Mouse (Mus musculus): ENCODE measurements at regions not wholly inside any gene's neighbourhood (a gene's known extent, or its start where the extent isn't known, plus 50 kb on each side); places are given as distances from the start of the nearest gene placed in this dataset.

GRCm38 (mm10) chr6:143419872-143420271 lies 252.9 kb downstream of the Etnk1 start:
- Histone ChIP-seq H3K79me3 (ENCODE audit: low read depth) (no peaks in the 10 kb centered on the region), H3K36me3 (ENCODE audit: control insufficient read depth, insufficient read depth) (no peaks in the 10 kb centered on the region), H3K4me3 (ENCODE audit: insufficient read depth, poor library complexity, severe bottlenecking) (no peak overlapping the region), H3K79me2 (ENCODE audit: control insufficient read depth, insufficient read depth) (no peaks in the 10 kb centered on the region), H3ac (ENCODE audit: control insufficient read depth, insufficient read length, low read depth) (no peak overlapping the region), H3K27me3 (ENCODE audit: control insufficient read depth, insufficient read depth, insufficient read length) (no peaks in the 10 kb centered on the region)
- TF ChIP-seq FOSL1 (IDR thresholded peaks at IDR 0.05; ENCODE audit: insufficient read depth, low read length, poor library complexity, severe bottlenecking): no peak

- no peak overlapping the region for H3ac ChIP-seq (ENCODE audit: control insufficient read depth, insufficient read length, low read depth)
- TF ChIP-seq MYOD1 (IDR thresholded peaks at IDR 0.05; ENCODE audit: control insufficient read depth, insufficient read length, low read depth): no peak
- TF ChIP-seq MAX (IDR thresholded peaks at IDR 0.05): no peak
- no peak for TF ChIP-seq USF1 (IDR thresholded peaks at IDR 0.05; ENCODE audit: low read depth)
- TF ChIP-seq FOSL1 (IDR thresholded peaks at IDR 0.05; ENCODE audit: insufficient read depth, low read length, poor library complexity, severe bottlenecking): no peak
- no peak for TF ChIP-seq CEBPB (IDR thresholded peaks at IDR 0.05; ENCODE audit: low read depth)
- TF ChIP-seq CTCF (IDR thresholded peaks at IDR 0.05; ENCODE audit: control insufficient read depth, insufficient read depth, insufficient read length): no peak
Measured at GRCm38 (mm10) chr6:143423026-143423425, 256.0 kb downstream of the Etnk1 start.

GRCm38 (mm10) chr6:143425182-143425829 lies 258.3 kb downstream of the Etnk1 start:
- Histone ChIP-seq H3K79me3 (ENCODE audit: low read depth) (no peaks in the 10 kb centered on the region), H3K36me3 (ENCODE audit: control insufficient read depth, insufficient read depth) (no peaks in the 10 kb centered on the region), H3ac (ENCODE audit: control insufficient read depth, insufficient read length, low read depth) (no peak overlapping the region), H3K27me3 (ENCODE audit: control insufficient read depth, insufficient read depth, insufficient read length) (no peaks in the 10 kb centered on the region), H3K79me2 (ENCODE audit: control insufficient read depth, insufficient read depth) (no peaks in the 10 kb centered on the region), H3K4me3 (ENCODE audit: insufficient read depth, poor library complexity, severe bottlenecking) (no peak overlapping the region)
- no peak for TF ChIP-seq USF1 (IDR thresholded peaks at IDR 0.05; ENCODE audit: low read depth)
- no peak for TF ChIP-seq MAX (IDR thresholded peaks at IDR 0.05)
- TF ChIP-seq CTCF (IDR thresholded peaks at IDR 0.05; ENCODE audit: control insufficient read depth, insufficient read depth, insufficient read length): no peak

More at GRCm38 (mm10) chr6:143423026-143423425, 256.0 kb downstream of the Etnk1 start:
- Histone ChIP-seq H3K27me3 (ENCODE audit: control insufficient read depth, insufficient read depth, insufficient read length) (no peaks in the 10 kb centered on the region), H3K36me3 (ENCODE audit: control insufficient read depth, insufficient read depth) (no peaks in the 10 kb centered on the region), H3K79me3 (ENCODE audit: low read depth) (no peaks in the 10 kb centered on the region), H3K79me2 (ENCODE audit: control insufficient read depth, insufficient read depth) (no peaks in the 10 kb centered on the region), H3K4me3 (ENCODE audit: insufficient read depth, poor library complexity, severe bottlenecking) (no peak overlapping the region)

GRCm38 (mm10) chr6:143431896-143432450 lies 265.0 kb downstream of the Etnk1 start:
- Histone ChIP-seq H3K79me2 (ENCODE audit: control insufficient read depth, insufficient read depth) (no peaks in the 10 kb centered on the region), H3K4me3 (ENCODE audit: insufficient read depth, poor library complexity, severe bottlenecking) (no peak overlapping the region), H3K36me3 (ENCODE audit: control insufficient read depth, insufficient read depth) (no peaks in the 10 kb centered on the region), H3ac (ENCODE audit: control insufficient read depth, insufficient read length, low read depth) (no peak overlapping the region), H3K79me3 (ENCODE audit: low read depth) (no peaks in the 10 kb centered on the region), H3K27me3 (ENCODE audit: control insufficient read depth, insufficient read depth, insufficient read length) (no peaks in the 10 kb centered on the region)
- no peak for TF ChIP-seq MYOG (IDR thresholded peaks at IDR 0.05; ENCODE audit: control insufficient read depth, extremely low read depth, insufficient read length)
- no peak for TF ChIP-seq CEBPB (IDR thresholded peaks at IDR 0.05; ENCODE audit: low read depth)
- TF ChIP-seq MYOD1 (IDR thresholded peaks at IDR 0.05; ENCODE audit: control insufficient read depth, insufficient read length, low read depth): no peak
- TF ChIP-seq USF1 (IDR thresholded peaks at IDR 0.05; ENCODE audit: low read depth): no peak
- no peak for TF ChIP-seq MAX (IDR thresholded peaks at IDR 0.05)
- TF ChIP-seq CTCF (IDR thresholded peaks at IDR 0.05; ENCODE audit: control insufficient read depth, insufficient read depth, insufficient read length): no peak
- no peak for TF ChIP-seq FOSL1 (IDR thresholded peaks at IDR 0.05; ENCODE audit: insufficient read depth, low read length, poor library complexity, severe bottlenecking)

- TF ChIP-seq MYOG (IDR thresholded peaks at IDR 0.05; ENCODE audit: control insufficient read depth, extremely low read depth, insufficient read length) (no peak), USF1 (IDR thresholded peaks at IDR 0.05; ENCODE audit: low read depth) (no peak), MAX (IDR thresholded peaks at IDR 0.05) (no peak)
- Histone ChIP-seq H3K36me3 (ENCODE audit: control insufficient read depth, insufficient read depth) (no peaks in the 10 kb centered on the region), H3K79me2 (ENCODE audit: control insufficient read depth, insufficient read depth) (no peaks in the 10 kb centered on the region), H3K27me3 (ENCODE audit: control insufficient read depth, insufficient read depth, insufficient read length) (no peaks in the 10 kb centered on the region), H3K4me3 (ENCODE audit: insufficient read depth, poor library complexity, severe bottlenecking) (no peak overlapping the region), H3K79me3 (ENCODE audit: low read depth) (no peaks in the 10 kb centered on the region), H3ac (ENCODE audit: control insufficient read depth, insufficient read length, low read depth) (no peak overlapping the region)
Measured at GRCm38 (mm10) chr6:143437367-143438271, 270.6 kb downstream of the Etnk1 start.

- H3K27me3 ChIP-seq (ENCODE audit: control insufficient read depth, insufficient read depth, insufficient read length): no peaks in the 10 kb centered on the region
- no peaks in the 10 kb centered on the region for H3K79me3 ChIP-seq (ENCODE audit: low read depth)
- TF ChIP-seq CEBPB (IDR thresholded peaks at IDR 0.05; ENCODE audit: low read depth): no peak
- no peak for TF ChIP-seq CTCF (IDR thresholded peaks at IDR 0.05; ENCODE audit: control insufficient read depth, insufficient read depth, insufficient read length)
- TF ChIP-seq USF1 (IDR thresholded peaks at IDR 0.05; ENCODE audit: low read depth): no peak
- TF ChIP-seq MYOG (IDR thresholded peaks at IDR 0.05; ENCODE audit: control insufficient read depth, extremely low read depth, insufficient read length): no peak
- TF ChIP-seq FOSL1 (IDR thresholded peaks at IDR 0.05; ENCODE audit: insufficient read depth, low read length, poor library complexity, severe bottlenecking): no peak
- TF ChIP-seq MAX (IDR thresholded peaks at IDR 0.05): no peak
- TF ChIP-seq MYOD1 (IDR thresholded peaks at IDR 0.05; ENCODE audit: control insufficient read depth, insufficient read length, low read depth): no peak
- no peak overlapping the region for H3K4me3 ChIP-seq (ENCODE audit: insufficient read depth, poor library complexity, severe bottlenecking)
- no peaks in the 10 kb centered on the region for H3K79me2 ChIP-seq (ENCODE audit: control insufficient read depth, insufficient read depth)
- H3K36me3 ChIP-seq (ENCODE audit: control insufficient read depth, insufficient read depth): no peaks in the 10 kb centered on the region
- H3ac ChIP-seq (ENCODE audit: control insufficient read depth, insufficient read length, low read depth): no peak overlapping the region
Measured at GRCm38 (mm10) chr6:143438272-143438591, 271.2 kb downstream of the Etnk1 start.
